Mouse (Mus musculus): ENCODE results near the gene Hist1h1t. TPM values are rescaled to one million over a fixed set of nuclear protein-coding genes. Genes with fewer than 3 reads are reported as not detected.

The Hist1h1t gene
- polyA plus RNA-seq, 1 experiment from 2014 or later = not detected

GRCm38 (mm10) chr13:23744421-23745380 lies 49.1 kb downstream of the Hist1h1t start:
- peak overlapping the region; percentile 66 for H3K4me3 ChIP-seq (ENCODE audit: low read depth, low read length)
- ATAC-seq (ENCODE audit: low read depth) = no peak; the same call in 1 of the 2 replicates
- WGBS (ENCODE audit: insufficient replicate concordance) = 2% methylated on average over 13 of the region's 36 CpGs
- no peaks in the 10 kb centered on the region for H3K9me3 ChIP-seq (replicated peaks; ENCODE audit: control insufficient read depth, low read length)
- H3K4me1 ChIP-seq (ENCODE audit: control insufficient read depth, low read depth, low read length) = peaks cover 33% of the 10 kb centered on the region
- peak overlapping the region; percentile 76 for H3K4me2 ChIP-seq (ENCODE audit: low read depth, low read length)
- peak overlapping the region; percentile 86 for H3K9ac ChIP-seq (ENCODE audit: low read depth, low read length)
- no peaks in the 10 kb centered on the region for H3K27me3 ChIP-seq (ENCODE audit: control insufficient read depth, insufficient read depth, low read depth, low read length)
- peak overlapping the region; percentile 100 for H3K27ac ChIP-seq (ENCODE audit: low read length)
- H3K36me3 ChIP-seq (ENCODE audit: control insufficient read depth, insufficient read depth) = no peaks in the 10 kb centered on the region

- peaks cover 36% of the 10 kb centered on the region for H3K4me1 ChIP-seq (ENCODE audit: control insufficient read depth, low read depth, low read length)
- no peaks in the 10 kb centered on the region for H3K36me3 ChIP-seq (ENCODE audit: control insufficient read depth, insufficient read depth)
- peak within 1 kb of the TSS; percentile 66 for H3K4me3 ChIP-seq (ENCODE audit: low read depth, low read length)
- peak within 1 kb of the TSS; percentile 76 for H3K4me2 ChIP-seq (ENCODE audit: low read depth, low read length)
- H3K27ac ChIP-seq (ENCODE audit: low read length) = peak within 1 kb of the TSS; percentile 100
- ATAC-seq (ENCODE audit: low read depth) = peak; percentile 56
- H3K27me3 ChIP-seq (ENCODE audit: control insufficient read depth, insufficient read depth, low read depth, low read length) = no peaks in the 10 kb centered on the region
- H3K9ac ChIP-seq (ENCODE audit: low read depth, low read length) = peak within 1 kb of the TSS; percentile 86
- H3K9me3 ChIP-seq (replicated peaks; ENCODE audit: control insufficient read depth, low read length) = no peaks in the 10 kb centered on the region
- WGBS (ENCODE audit: insufficient replicate concordance) = 1% methylated on average over 23 of the region's 28 CpGs
Measured at GRCm38 (mm10) chr13:23745381-23746161, 50.0 kb downstream of the Hist1h1t start, which contains the start of gene Hist1h3c. TSS of gene Hist1h3c (minus strand) at chr13:23745602.

Small RNAs within 50 kb of the gene (microRNA-seq; reads per million reads assigned to microRNA genes)
- gene Gm44314 = not detected
- not detected for gene Gm44350

Other genes starting within 250 kb of the Hist1h1t start
- gene Btn1a1, start 229.9 kb upstream of the Hist1h1t start, polyA plus RNA-seq (2015; fragmentation: Nextera tagmentation; extraction: Ambion mirVana) = 1.9 and 2.0 TPM in 2 replicates
- not detected in 2 replicates for gene Btn2a2, start 207.0 kb upstream of the Hist1h1t start, polyA plus RNA-seq (2015; fragmentation: Nextera tagmentation; extraction: Ambion mirVana)
- 5.5 and 9.8 TPM in 2 replicates for gene Hist1h4h, start 164.8 kb upstream of the Hist1h1t start, polyA plus RNA-seq (2015; fragmentation: Nextera tagmentation; extraction: Ambion mirVana)
- 2.0 and 6.7 TPM in 2 replicates for gene Hist1h2af, start 161.9 kb upstream of the Hist1h1t start, polyA plus RNA-seq (2015; fragmentation: Nextera tagmentation; extraction: Ambion mirVana)
- gene Hist1h3g, start 160.4 kb upstream of the Hist1h1t start, polyA plus RNA-seq (2015; fragmentation: Nextera tagmentation; extraction: Ambion mirVana) = 11.0 and 14.8 TPM in 2 replicates
- gene Hist1h2bh, start 152.4 kb upstream of the Hist1h1t start, polyA plus RNA-seq (2015; fragmentation: Nextera tagmentation; extraction: Ambion mirVana) = 1.1 and 1.8 TPM in 2 replicates
- gene Hist1h3f, start 151.8 kb upstream of the Hist1h1t start, polyA plus RNA-seq (2015; fragmentation: Nextera tagmentation; extraction: Ambion mirVana) = 1.2 and 1.4 TPM in 2 replicates
- 2.4 and 2.9 TPM in 2 replicates for gene Hist1h4f, start 144.2 kb upstream of the Hist1h1t start, polyA plus RNA-seq (2015; fragmentation: Nextera tagmentation; extraction: Ambion mirVana)
- gene Hist1h1d, start 142.6 kb upstream of the Hist1h1t start, polyA plus RNA-seq (2015; fragmentation: Nextera tagmentation; extraction: Ambion mirVana) = 1.2 and 1.4 TPM in 2 replicates
- 3.4 and 4.2 TPM in 2 replicates for gene Hist1h3e, start 133.4 kb upstream of the Hist1h1t start, polyA plus RNA-seq (2015; fragmentation: Nextera tagmentation; extraction: Ambion mirVana)
- 63.6 and 96.6 TPM in 2 replicates for gene Hist1h2ae, start 124.6 kb upstream of the Hist1h1t start, polyA plus RNA-seq (2015; fragmentation: Nextera tagmentation; extraction: Ambion mirVana)
- 10.6 and 13.5 TPM in 2 replicates for gene Hist1h2bg, start 124.4 kb upstream of the Hist1h1t start, polyA plus RNA-seq (2015; fragmentation: Nextera tagmentation; extraction: Ambion mirVana)
- 3.7 and 5.9 TPM in 2 replicates for gene Hist1h2bf, start 121.6 kb upstream of the Hist1h1t start, polyA plus RNA-seq (2015; fragmentation: Nextera tagmentation; extraction: Ambion mirVana)
- 2.2 and 3.8 TPM in 2 replicates for gene Hist1h2ad, start 121.4 kb upstream of the Hist1h1t start, polyA plus RNA-seq (2015; fragmentation: Nextera tagmentation; extraction: Ambion mirVana)
- gene Hist1h3d, start 120.1 kb upstream of the Hist1h1t start, polyA plus RNA-seq (2015; fragmentation: Nextera tagmentation; extraction: Ambion mirVana) = 6.6 and 7.7 TPM in 2 replicates
- gene Hist1h4d, start 114.2 kb upstream of the Hist1h1t start, polyA plus RNA-seq (2015; fragmentation: Nextera tagmentation; extraction: Ambion mirVana) = 126 and 155 TPM in 2 replicates
- 1.9 and 2.0 TPM in 2 replicates for gene Hist1h2be, start 74.7 kb upstream of the Hist1h1t start, polyA plus RNA-seq (2015; fragmentation: Nextera tagmentation; extraction: Ambion mirVana)
- 23.6 and 27.8 TPM in 2 replicates for gene Hist1h1e, start 73.3 kb upstream of the Hist1h1t start, polyA plus RNA-seq (2015; fragmentation: Nextera tagmentation; extraction: Ambion mirVana)
- 1.2 and 1.5 TPM in 2 replicates for gene Hist1h2ac, start 11.9 kb upstream of the Hist1h1t start, polyA plus RNA-seq (2015; fragmentation: Nextera tagmentation; extraction: Ambion mirVana)
- gene Hist1h2bc, start 11.6 kb upstream of the Hist1h1t start, polyA plus RNA-seq (2015; fragmentation: Nextera tagmentation; extraction: Ambion mirVana) = 202 and 220 TPM in 2 replicates
- 6.3 and 8.9 TPM in 2 replicates for gene Hist1h4c, start 2.6 kb downstream of the Hist1h1t start, polyA plus RNA-seq (2015; fragmentation: Nextera tagmentation; extraction: Ambion mirVana)
- 16.0 and 16.3 TPM in 2 replicates for gene Hfe, start 15.0 kb downstream of the Hist1h1t start, polyA plus RNA-seq (2015; fragmentation: Nextera tagmentation; extraction: Ambion mirVana)
- 99.6 and 112 TPM in 2 replicates for gene Hist1h1c, start 43.0 kb downstream of the Hist1h1t start, polyA plus RNA-seq (2015; fragmentation: Nextera tagmentation; extraction: Ambion mirVana)
- gene Hist1h3c, start 49.8 kb downstream of the Hist1h1t start, polyA plus RNA-seq (2015; fragmentation: Nextera tagmentation; extraction: Ambion mirVana) = 4.4 and 7.4 TPM in 2 replicates
- gene Hist1h2bb, start 50.9 kb downstream of the Hist1h1t start, polyA plus RNA-seq (2015; fragmentation: Nextera tagmentation; extraction: Ambion mirVana) = 3.2 and 6.3 TPM in 2 replicates
- 49.0 and 58.5 TPM in 2 replicates for gene Hist1h2ab, start 55.3 kb downstream of the Hist1h1t start, polyA plus RNA-seq (2015; fragmentation: Nextera tagmentation; extraction: Ambion mirVana)
- gene Hist1h3b, start 56.5 kb downstream of the Hist1h1t start, polyA plus RNA-seq (2015; fragmentation: Nextera tagmentation; extraction: Ambion mirVana) = 14.4 TPM in 2 replicates
- 3.5 and 5.4 TPM in 2 replicates for gene Hist1h4b, start 61.2 kb downstream of the Hist1h1t start, polyA plus RNA-seq (2015; fragmentation: Nextera tagmentation; extraction: Ambion mirVana)
- gene Hist1h4a, start 65.4 kb downstream of the Hist1h1t start, polyA plus RNA-seq (2015; fragmentation: Nextera tagmentation; extraction: Ambion mirVana) = 0.48 TPM in 1 of 2 replicates, not detected in the other
- gene Hist1h3a, start 66.6 kb downstream of the Hist1h1t start, polyA plus RNA-seq (2015; fragmentation: Nextera tagmentation; extraction: Ambion mirVana) = 4.6 and 6.8 TPM in 2 replicates
- gene Hist1h1a, start 67.9 kb downstream of the Hist1h1t start, polyA plus RNA-seq (2015; fragmentation: Nextera tagmentation; extraction: Ambion mirVana) = 2.5 and 3.5 TPM in 2 replicates
- not detected in 2 replicates for gene Trim38, start 74.1 kb downstream of the Hist1h1t start, polyA plus RNA-seq (2015; fragmentation: Nextera tagmentation; extraction: Ambion mirVana)
- 1.5 and 1.8 TPM in 2 replicates for gene Slc17a2, start 111.2 kb downstream of the Hist1h1t start, polyA plus RNA-seq (2015; fragmentation: Nextera tagmentation; extraction: Ambion mirVana)
- gene Slc17a3, start 143.6 kb downstream of the Hist1h1t start, polyA plus RNA-seq (2015; fragmentation: Nextera tagmentation; extraction: Ambion mirVana) = 7.9 and 9.2 TPM in 2 replicates
- 0.17 and 0.39 TPM in 2 replicates for gene Slc17a1, start 171.9 kb downstream of the Hist1h1t start, polyA plus RNA-seq (2015; fragmentation: Nextera tagmentation; extraction: Ambion mirVana)
- 0.34 and 0.40 TPM in 2 replicates for gene Slc17a4, start 219.2 kb downstream of the Hist1h1t start, polyA plus RNA-seq (2015; fragmentation: Nextera tagmentation; extraction: Ambion mirVana)
- gene Hist1h2ba, start 238.3 kb downstream of the Hist1h1t start, polyA plus RNA-seq (2015; fragmentation: Nextera tagmentation; extraction: Ambion mirVana) = not detected in 2 replicates
- gene Hist1h2aa, start 238.6 kb downstream of the Hist1h1t start, polyA plus RNA-seq (2015; fragmentation: Nextera tagmentation; extraction: Ambion mirVana) = not detected in 2 replicates

Measured in liver, embryonic 16.5 days (tissue).